Mouse (Mus musculus) small intestine, adult 2 months (tissue): Measurements from ENCODE around the gene Smcp. TPM values are rescaled to one million over a fixed set of nuclear protein-coding genes. Genes with fewer than 3 reads are reported as not detected.

Source experiments
- H3K27ac ChIP-seq: fragments of 200-500 bp; 2 replicates; pipeline ENCODE4 v1.5.1; 2012; ENCODE audit warnings: low read depth, low read length, control low read depth, inconsistent platforms; ENCODE audit not compliant: insufficient read depth
- H3K27me3 ChIP-seq: fragments of 200-500 bp; 2 replicates; pipeline ENCODE4 v1.6.1; 2012; ENCODE audit warnings: mild to moderate bottlenecking, moderate library complexity, low read length, inconsistent platforms; ENCODE audit not compliant: control insufficient read depth, insufficient read depth
- H3K36me3 ChIP-seq: fragments of 200-500 bp; 2 replicates; pipeline ENCODE4 v1.6.1; 2012; ENCODE audit warnings: mild to moderate bottlenecking, low read length, control low read depth, inconsistent platforms; ENCODE audit not compliant: control insufficient read depth, insufficient read depth
- H3K4me1 ChIP-seq: fragments of 200-500 bp; 2 replicates; pipeline ENCODE4 v1.6.1; 2012; ENCODE audit warnings: low read length, inconsistent platforms, mixed read lengths; ENCODE audit not compliant: control insufficient read depth, insufficient read depth, insufficient read length
- H3K4me3 ChIP-seq: fragments of 200-500 bp; 2 replicates; pipeline ENCODE4 v1.5.1; 2012; ENCODE audit warnings: low read depth, mild to moderate bottlenecking, control low read depth, inconsistent platforms, low read length, moderate library complexity
- CTCF ChIP-seq: fragments of 200-500 bp; IDR thresholded peaks from 2 replicates; pipeline ENCODE4 v1.5.1; 2012; ENCODE audit warnings: low read depth, mild to moderate bottlenecking, control low read depth, inconsistent platforms, low read length, moderate library complexity, mixed read lengths; ENCODE audit not compliant: insufficient replicate concordance, insufficient read length; ENCODE audit errors: extremely low read depth
- POLR2A ChIP-seq: fragments of 200-500 bp; IDR thresholded peaks from 2 replicates; pipeline ENCODE4 v1.6.1; 2012; ENCODE audit warnings: low read depth, mild to moderate bottlenecking, control low read depth, inconsistent platforms, low read length, moderate library complexity
- WGBS: fragments of 180-500 bp; shearing (Covaris S2); methylation state at CpG from one replicate; pipeline ENCODE4 v1.1.7; 2018; 5-methylcytosine and 5-hydroxymethylcytosine counted together
- polyA plus RNA-seq: library from polyadenylated mRNA; depleted of rRNA; stranded (reverse); fragments of >200 nt; gene quantifications from 2 replicates; pipeline ENCODE4 v1.2.3, GENCODE M21; 2012; rRNA removed

The Smcp gene
- 0.62 TPM in 1 of 2 replicates, not detected in the other for polyA plus RNA-seq

- 56% methylated on average over 1 of the region's 1 CpGs for WGBS
- Histone ChIP-seq H3K4me3 (no peak within 1 kb of the TSS), H3K4me1 (no peaks in the 10 kb centered on the region), H3K27ac (no peak within 1 kb of the TSS), H3K27me3 (no peaks in the 10 kb centered on the region), H3K36me3 (no peaks in the 10 kb centered on the region)
- TF ChIP-seq POLR2A: no peak
Measured at GRCm38 (mm10) chr3:92588858-92589257, at the start of gene Smcp. TSS of gene Smcp (minus strand) at chr3:92588997.

GRCm38 (mm10) chr3:92638653-92638991 is 49.8 kb upstream of the Smcp start:
- H3K27ac ChIP-seq: no peak overlapping the region
- TF ChIP-seq POLR2A (no peak), CTCF (no peak)
- 24% methylated on average over 3 of the region's 3 CpGs for WGBS
- no peaks in the 10 kb centered on the region for H3K27me3 ChIP-seq
- no peaks in the 10 kb centered on the region for H3K36me3 ChIP-seq
- H3K4me1 ChIP-seq: no peaks in the 10 kb centered on the region
- no peak overlapping the region for H3K4me3 ChIP-seq

GRCm38 (mm10) chr3:92637745-92638652 is 49.2 kb upstream of the Smcp start:
- Histone ChIP-seq H3K27ac (no peak overlapping the region), H3K27me3 (no peaks in the 10 kb centered on the region), H3K4me1 (no peaks in the 10 kb centered on the region), H3K4me3 (no peak overlapping the region), H3K36me3 (no peaks in the 10 kb centered on the region)
- WGBS: 48% methylated on average over 1 of the region's 1 CpGs
- TF ChIP-seq CTCF (no peak), POLR2A (no peak)

DNA sequence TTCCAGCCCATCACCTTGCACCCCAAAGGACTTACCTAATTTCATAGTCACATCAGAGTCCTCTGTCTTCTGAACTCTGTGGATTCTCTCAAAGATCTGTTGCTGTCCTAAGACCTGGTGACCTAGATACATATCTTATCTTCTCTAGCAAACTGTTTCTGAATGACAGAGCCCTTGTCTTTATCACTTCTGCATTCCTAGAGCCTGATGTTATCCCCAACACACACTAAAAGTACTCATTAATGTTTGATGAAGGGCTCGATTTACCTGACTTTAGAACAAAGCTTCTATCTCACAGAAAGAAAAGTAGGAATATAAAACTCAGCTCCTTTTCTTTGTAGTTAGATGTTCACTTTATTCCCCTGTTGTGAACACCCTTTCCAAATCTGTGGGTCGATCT is 32.8 kb upstream of the Smcp start, which contains the start of gene Lce6a:
Gene Lce6a (minus strand): TSS at position 101 of the 400 bp plus-strand sequence.
- H3K27me3 ChIP-seq: no peaks in the 10 kb centered on the region
- no peaks in the 10 kb centered on the region for H3K4me1 ChIP-seq
- WGBS: 29% methylated on average over 2 of the region's 2 CpGs
- H3K4me3 ChIP-seq: no peak within 1 kb of the TSS
- H3K36me3 ChIP-seq: no peaks in the 10 kb centered on the region
- no peak for TF ChIP-seq POLR2A
- no peak for TF ChIP-seq CTCF
- no peak within 1 kb of the TSS for H3K27ac ChIP-seq

DNA sequence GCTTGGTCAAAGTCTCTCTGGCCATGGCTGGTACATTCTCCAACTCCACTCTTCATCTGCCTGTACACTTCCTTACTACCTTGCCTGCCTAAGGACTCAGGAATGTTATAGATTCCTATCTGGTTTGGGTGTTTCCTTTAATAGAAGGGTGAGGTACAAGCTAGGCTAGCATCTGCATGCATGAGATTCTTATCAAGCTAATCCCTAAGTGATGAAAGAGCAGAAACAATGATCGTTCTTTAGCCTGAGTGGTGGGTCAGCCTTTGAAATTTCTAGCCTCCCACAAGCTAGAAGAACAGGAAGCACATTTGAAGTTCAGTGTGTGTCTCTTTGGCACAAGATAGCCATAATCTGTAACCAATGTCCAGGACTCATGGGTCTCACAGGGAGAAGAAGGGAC is 21.0 kb upstream of the Smcp start:
- Histone ChIP-seq H3K27me3 (no peaks in the 10 kb centered on the region), H3K27ac (no peak overlapping the region), H3K4me3 (no peak overlapping the region), H3K36me3 (no peaks in the 10 kb centered on the region), H3K4me1 (no peaks in the 10 kb centered on the region)
- no peak for TF ChIP-seq CTCF
- TF ChIP-seq POLR2A: no peak
- WGBS: 38% methylated on average over 1 of the region's 1 CpGs

DNA sequence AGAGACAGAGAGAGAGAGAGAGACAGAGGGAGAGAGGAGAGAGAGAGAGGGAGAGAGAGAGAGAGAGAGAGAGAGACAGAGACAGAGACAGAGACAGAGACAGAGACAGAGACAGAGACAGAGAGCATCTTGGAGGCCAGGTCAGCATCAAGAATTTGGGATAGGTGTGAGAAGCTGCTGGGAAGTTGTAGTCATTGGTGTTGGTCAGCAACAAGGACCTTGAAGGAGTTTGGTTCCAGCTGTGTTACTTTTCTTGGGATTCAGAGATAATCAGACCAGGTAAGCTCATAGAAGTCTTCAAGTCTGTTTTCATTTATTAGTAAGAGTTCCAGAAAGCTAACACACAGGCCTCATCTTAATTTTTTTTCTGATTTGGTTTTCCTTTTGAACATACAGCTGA is 18.6 kb upstream of the Smcp start, which contains the start of gene 2210017I01Rik:
Gene 2210017I01Rik (minus strand): TSS at position 101 of the 400 bp plus-strand sequence.
- Histone ChIP-seq H3K27ac (no peak within 1 kb of the TSS), H3K36me3 (no peaks in the 10 kb centered on the region), H3K4me3 (no peak within 1 kb of the TSS), H3K27me3 (no peaks in the 10 kb centered on the region), H3K4me1 (no peaks in the 10 kb centered on the region)
- no peak for TF ChIP-seq POLR2A
- no peak for TF ChIP-seq CTCF

GRCm38 (mm10) chr3:92602169-92602568 is 13.4 kb upstream of the Smcp start:
- Histone ChIP-seq H3K27ac (no peak overlapping the region), H3K27me3 (no peaks in the 10 kb centered on the region), H3K4me3 (no peak overlapping the region), H3K36me3 (no peaks in the 10 kb centered on the region), H3K4me1 (no peaks in the 10 kb centered on the region)
- WGBS: 41% methylated on average over 1 of the region's 1 CpGs
- TF ChIP-seq CTCF (no peak), POLR2A (no peak)
